Mouse (Mus musculus) cerebellum, adult 2 months (tissue): Measurements from ENCODE around the gene Tubb4a.

ENCODE experiments used
- CTCF ChIP-seq: fragments of 200-500 bp; IDR thresholded peaks from 2 replicates; pipeline ENCODE4 v1.5.1; 2011; ENCODE audit warnings: low read depth, mild to moderate bottlenecking, control low read depth, low read length, moderate library complexity, borderline replicate concordance; ENCODE audit not compliant: insufficient read depth
- POLR2A ChIP-seq: fragments of 200-500 bp; IDR thresholded peaks from 2 replicates; pipeline ENCODE4 v1.6.1; 2011; ENCODE audit warnings: low read length, control low read depth, borderline replicate concordance; ENCODE audit not compliant: insufficient read depth

DNA sequence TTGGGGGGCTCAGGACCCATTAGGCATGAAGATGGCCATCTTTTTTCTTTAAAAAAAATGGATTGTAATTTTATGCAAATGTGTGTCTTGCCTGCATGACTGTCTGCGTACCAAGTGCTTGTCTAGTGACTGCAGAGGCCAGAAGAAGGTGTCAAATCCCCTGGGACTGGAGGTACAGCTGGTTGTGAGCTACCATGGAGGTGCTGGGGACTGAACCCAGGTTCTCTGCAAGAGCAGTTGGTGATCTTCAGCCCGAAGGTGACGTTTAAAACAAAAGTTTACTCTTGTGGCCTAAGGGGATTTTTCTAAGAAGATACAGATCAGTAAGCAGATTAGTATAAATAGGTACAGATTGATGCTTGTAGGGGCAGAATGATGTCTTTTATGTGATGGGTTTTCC is 48.1 kb upstream of the Tubb4a start:
- TF ChIP-seq CTCF (no peak), POLR2A (no peak)
